Mouse (Mus musculus): ENCODE results near the gene Aicda.
"Not testable (repeated sequence)": the region's sequence is repeated elsewhere in the genome, so short reads cannot be mapped to it uniquely, and the experiment has no call there.

Aicda gene

DNA sequence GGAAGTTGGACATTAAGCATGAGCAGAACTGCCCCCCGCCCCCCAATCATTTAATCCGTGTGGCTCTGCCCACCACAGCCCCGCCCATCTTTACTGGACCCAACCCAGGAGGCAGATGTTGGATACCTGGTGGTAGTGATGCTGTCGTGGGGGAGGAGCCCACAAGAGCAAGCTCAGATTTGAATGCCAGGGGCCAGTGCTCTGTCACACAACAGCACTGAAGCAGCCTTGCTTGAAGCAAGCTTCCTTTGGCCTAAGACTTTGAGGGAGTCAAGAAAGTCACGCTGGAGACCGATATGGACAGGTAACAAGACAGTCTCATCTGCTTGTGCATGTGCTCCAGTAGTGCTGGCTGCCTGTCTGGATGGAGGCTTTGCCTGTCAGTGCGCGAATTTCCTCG, at the start of gene Aicda:
Aicda (plus strand) TSS at position 196 of the 400 bp plus-strand sequence.
- DNase-seq: no peak

GRCm38 (mm10) chr6:122505041-122505440, 48.6 kb upstream of the Aicda start:
- no peak for DNase-seq

GRCm38 (mm10) chr6:122505545-122505944, 48.1 kb upstream of the Aicda start, which contains the start of gene Mfap5:
Gene Mfap5, plus strand, starts transcription at chr6:122505845.
- DNase-seq: no peak

GRCm38 (mm10) chr6:122508494-122508893, 45.1 kb upstream of the Aicda start:
- DNase-seq: no peak

DNA sequence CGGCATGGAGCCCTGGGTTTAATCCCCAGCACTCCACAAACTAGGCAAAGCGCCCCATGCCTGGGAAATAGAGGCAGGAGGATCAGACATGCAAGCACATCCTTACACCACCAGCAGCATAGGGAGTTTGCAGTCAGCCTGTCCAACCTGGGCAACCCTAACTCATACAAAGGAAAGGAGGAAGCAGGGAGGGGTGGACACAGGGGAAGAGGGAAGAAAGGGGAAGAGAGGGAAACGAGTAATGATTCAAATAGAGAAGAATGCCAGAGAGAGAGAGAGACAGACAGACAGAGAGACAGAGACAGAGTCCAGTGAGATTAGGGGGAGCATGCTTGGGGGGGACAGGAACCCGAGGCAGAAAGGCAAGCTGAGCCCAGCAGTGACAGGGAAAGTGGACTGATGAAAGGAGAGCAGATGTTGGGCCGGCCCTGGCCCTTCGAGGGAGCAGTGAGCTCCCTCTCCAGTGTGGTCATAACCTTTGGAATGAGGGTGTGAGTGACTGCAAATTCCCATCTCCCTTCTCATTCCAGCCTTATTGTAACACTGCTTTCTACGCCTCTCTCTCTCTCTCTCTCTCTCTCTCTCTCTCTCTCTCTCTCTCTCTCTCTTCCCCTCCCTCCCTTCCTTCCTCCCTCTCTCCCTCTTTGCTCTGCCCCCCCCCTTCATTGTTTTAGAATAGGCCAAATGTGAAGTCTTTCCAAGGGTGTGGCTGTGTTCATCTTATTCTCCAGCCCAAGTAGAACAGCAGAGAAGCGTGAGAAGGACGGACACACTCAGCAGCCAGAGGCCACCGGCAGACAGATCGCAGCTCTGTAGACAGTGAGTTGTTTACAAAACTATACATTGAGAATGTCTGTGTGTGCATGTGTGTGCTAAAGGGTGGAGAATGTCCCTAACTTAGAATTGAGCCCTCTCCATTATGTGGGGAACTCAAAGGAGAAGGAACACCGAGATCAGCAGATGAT, 40.4 kb upstream of the Aicda start:
- no peak for DNase-seq

- no peak for DNase-seq
Observed at GRCm38 (mm10) chr6:122514312-122514711, 39.3 kb upstream of the Aicda start.

GRCm38 (mm10) chr6:122515762-122516161, 37.8 kb upstream of the Aicda start:
- not testable (repeated sequence) for DNase-seq

GRCm38 (mm10) chr6:122517668-122518067, 35.9 kb upstream of the Aicda start:
- no peak for DNase-seq

DNA sequence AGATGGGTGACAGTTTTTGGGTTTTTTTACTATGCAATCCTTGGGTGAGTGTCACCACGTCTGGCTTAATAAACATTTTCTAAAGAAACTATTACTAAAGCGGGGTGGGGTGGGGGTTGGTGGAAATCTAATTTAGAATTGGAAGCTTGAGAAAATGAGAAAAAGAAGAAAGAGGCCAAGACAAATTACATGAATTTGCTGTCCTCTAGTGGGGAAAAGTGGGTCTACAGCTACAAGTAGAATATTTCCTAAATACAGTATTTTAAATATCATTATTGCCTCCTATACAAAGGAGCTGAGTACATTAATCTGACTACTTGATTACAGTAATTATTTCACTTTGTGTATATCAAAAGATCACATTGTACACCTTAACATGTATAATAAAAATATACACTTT, 34.2 kb upstream of the Aicda start:
- no peak for DNase-seq

- DNase-seq: no peak
Observed at GRCm38 (mm10) chr6:122522595-122522994, 31.0 kb upstream of the Aicda start.

GRCm38 (mm10) chr6:122523289-122523688, 30.3 kb upstream of the Aicda start:
- DNase-seq: no peak

GRCm38 (mm10) chr6:122527596-122527995, 26.0 kb upstream of the Aicda start:
- peak; percentile 29 for DNase-seq

GRCm38 (mm10) chr6:122528136-122528535, 25.5 kb upstream of the Aicda start:
- DNase-seq: no peak

- DNase-seq: no peak
Observed at GRCm38 (mm10) chr6:122531466-122532174, 22.0 kb upstream of the Aicda start.

DNA sequence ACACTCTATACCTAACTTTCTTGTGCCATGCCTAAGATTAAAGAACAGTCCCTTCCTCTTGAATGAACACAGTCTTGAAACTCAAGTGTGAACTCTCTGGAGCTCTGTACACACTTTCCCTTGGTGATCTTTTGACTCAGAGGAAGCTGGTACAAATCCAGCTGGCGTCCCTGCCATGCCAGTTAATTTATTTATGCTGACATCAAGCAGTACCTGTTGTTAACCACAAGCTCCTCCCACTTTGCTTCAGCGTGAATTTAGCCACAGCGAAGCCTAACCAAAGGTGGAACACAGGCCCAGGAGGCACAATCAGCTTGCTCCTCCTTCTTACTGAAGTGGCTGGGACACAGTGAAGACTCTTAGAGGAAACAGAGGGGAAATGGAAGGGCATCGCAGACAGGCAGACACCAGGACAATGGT, 20.7 kb upstream of the Aicda start:
- DNase-seq: peak; percentile 21

DNA sequence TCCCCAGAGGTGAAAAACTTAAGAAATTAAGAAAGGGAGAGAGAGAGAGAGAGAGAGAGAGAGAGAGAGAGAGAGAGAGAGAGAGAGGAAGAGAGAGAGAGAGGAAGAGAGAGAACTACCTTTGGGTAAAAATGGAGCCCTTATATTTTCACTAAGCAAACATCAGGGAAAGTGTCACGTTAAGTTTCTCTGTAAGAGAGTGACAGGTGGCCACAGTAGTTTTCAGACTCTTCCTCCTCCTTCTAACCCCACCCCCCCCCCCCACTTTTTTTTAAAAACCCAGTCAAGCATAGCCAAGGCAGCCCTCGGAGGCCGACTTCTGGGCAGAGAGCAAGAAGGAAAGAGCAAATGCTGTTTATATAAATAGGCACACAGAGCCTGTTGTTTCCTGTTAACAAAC, 19.6 kb upstream of the Aicda start:
- DNase-seq: no peak

DNA sequence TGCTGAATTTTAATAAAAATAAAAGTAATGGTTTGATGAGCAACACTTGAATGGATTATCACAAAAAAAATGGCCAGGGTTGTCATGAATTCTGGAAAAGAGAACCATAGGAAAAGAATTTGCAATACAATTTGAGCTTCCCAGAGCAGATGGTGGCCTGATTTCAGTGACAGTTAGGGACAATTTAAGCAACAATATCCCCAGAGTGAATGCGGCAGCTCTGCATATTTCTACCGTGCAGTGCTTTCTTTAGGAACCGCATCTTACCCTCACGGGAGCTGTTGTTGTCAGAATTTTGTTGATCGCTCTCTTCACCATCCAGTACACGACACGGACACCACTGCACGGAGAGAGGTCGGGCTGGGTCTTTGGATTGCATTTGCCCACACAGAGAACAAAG, 14.0 kb upstream of the Aicda start:
- no peak for DNase-seq

DNA sequence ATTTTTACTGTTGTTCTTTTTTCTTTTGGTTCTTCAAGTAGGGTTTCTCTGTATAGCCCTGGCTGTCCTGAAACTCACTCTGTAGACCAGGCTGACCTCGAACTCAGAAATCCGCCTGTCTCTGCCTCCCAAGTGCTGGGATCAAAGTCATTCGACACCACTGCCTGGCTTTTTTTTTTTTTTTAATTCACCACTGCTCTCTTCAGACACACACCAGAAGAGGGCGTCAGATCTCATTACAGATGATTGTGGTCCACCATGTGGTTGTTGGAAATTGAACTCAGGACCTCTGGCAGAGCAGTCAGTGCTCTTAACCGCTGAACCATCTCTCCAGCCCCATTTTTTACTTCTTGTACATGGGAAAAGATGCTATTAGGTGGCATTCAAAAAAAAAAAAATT, 11.1 kb upstream of the Aicda start:
- not testable (repeated sequence) for DNase-seq

GRCm38 (mm10) chr6:122543574-122543973, 10.0 kb upstream of the Aicda start:
- DNase-seq: no peak

GRCm38 (mm10) chr6:122544672-122545071, 8.9 kb upstream of the Aicda start:
- DNase-seq: no peak

- no peak for DNase-seq
Observed at GRCm38 (mm10) chr6:122545289-122545882, 8.2 kb upstream of the Aicda start.

DNA sequence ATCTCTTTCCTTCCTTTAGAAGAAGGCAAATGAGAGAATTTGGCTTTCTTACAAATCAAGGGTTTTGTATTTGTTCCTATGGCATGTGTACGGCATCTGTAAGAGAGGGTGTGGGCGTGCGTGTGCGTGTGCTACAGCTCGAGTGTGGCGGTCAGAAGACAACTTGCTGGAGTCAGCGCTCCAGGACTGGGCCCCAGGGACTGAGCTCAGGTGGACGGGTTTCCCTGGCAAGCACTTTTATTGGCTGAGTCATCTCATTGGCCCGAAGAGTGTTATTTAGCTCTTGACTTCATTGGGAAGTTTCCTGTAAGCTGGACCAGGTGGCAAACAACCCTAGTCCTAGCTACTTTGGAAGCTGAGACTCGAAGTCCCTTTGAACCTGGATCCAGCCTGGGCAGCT, 7.7 kb upstream of the Aicda start:
- DNase-seq: no peak

- no peak for DNase-seq
Observed at GRCm38 (mm10) chr6:122554102-122554501, 501 bp downstream of the Aicda start.

Measured in thymus, postnatal 4 days (tissue).